7 mouse cellular contexts compared by ENCODE assay signal in the genomic region with DNA sequence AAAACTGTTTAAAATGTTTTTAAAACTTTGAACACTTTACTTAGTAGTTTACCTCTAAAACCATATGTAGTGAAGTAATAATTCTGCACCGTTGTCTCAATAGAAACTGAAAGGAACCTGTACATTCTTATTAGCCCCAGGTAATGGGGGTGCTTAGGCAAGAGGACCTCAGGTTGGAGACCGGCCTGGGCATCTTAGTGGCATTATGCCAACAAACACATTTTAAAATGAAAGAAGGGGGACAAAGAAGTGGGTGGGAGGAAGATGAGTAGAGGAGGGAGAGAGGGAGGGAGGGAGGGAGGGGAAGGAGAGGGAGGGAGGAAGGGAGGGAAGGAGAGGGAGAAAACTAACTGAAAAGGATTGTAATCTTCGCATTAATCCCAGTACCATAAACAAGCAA. TPM values are rescaled to one million over a fixed set of nuclear protein-coding genes. Genes with fewer than 3 reads are reported as not detected.
DNase-seq lines count a peak whose midpoint lies in the region; ATAC-seq and TF ChIP-seq lines count a peak whose summit lies in the region.

No protein-coding gene starts in this region.

- peak overlapping the region; percentile 68; the same call in 1 of the 2 replicates for H3K9ac ChIP-seq in lung, postnatal 0 days (replicated peaks; ENCODE audit: low read depth)
- peak overlapping the region; percentile 72 for H3K9ac ChIP-seq in embryonic facial prominence, embryonic 15.5 days
- H3K9ac ChIP-seq in limb, embryonic 11.5 days (ENCODE audit: low read length), result peak overlapping the region; percentile 94

- DNase-seq in lung, postnatal 0 days (ENCODE audit: low spot score), result no peak
- no peak for DNase-seq in lung, postnatal 36 days
- no peak for DNase-seq in limb, embryonic 11.5 days (ENCODE audit: low spot score)
- DNase-seq in layer of hippocampus, adult 9-10 months (ENCODE audit: low spot score), result no peak
- no peak for DNase-seq in spleen, postnatal 14 days (ENCODE audit: low spot score in 2 of 2)

- H3K4me3 ChIP-seq in lung, postnatal 0 days (ENCODE audit: low read depth, low read length), result peak overlapping the region; percentile 63
- H3K4me3 ChIP-seq in embryonic facial prominence, embryonic 15.5 days (replicated peaks), result peak overlapping the region; percentile 79
- peak overlapping the region; percentile 70 for H3K4me3 ChIP-seq in limb, embryonic 11.5 days (ENCODE audit: low read depth, low read length)
- peak overlapping the region; percentile 94 for H3K4me3 ChIP-seq in olfactory bulb, adult 2 months (ENCODE audit: insufficient read depth, low read depth, low read length)

- no peaks in the 10 kb centered on the region for H3K4me1 ChIP-seq in lung, postnatal 0 days (ENCODE audit: insufficient read depth, low read depth, low read length)
- H3K4me1 ChIP-seq in embryonic facial prominence, embryonic 15.5 days, result peaks cover 11% of the 10 kb centered on the region
- peaks cover 4% of the 10 kb centered on the region; the same call in 1 of the 2 replicates for H3K4me1 ChIP-seq in limb, embryonic 11.5 days (ENCODE audit: control insufficient read depth, insufficient read depth, low read length)
- H3K4me1 ChIP-seq in olfactory bulb, adult 2 months (ENCODE audit: control insufficient read depth, insufficient read depth, low read length), result peaks cover 3% of the 10 kb centered on the region

- H3K27ac ChIP-seq in lung, postnatal 0 days (ENCODE audit: low read length), result peak overlapping the region; percentile 72; the same call in 1 of the 2 replicates
- peak overlapping the region; percentile 92 for H3K27ac ChIP-seq in embryonic facial prominence, embryonic 15.5 days (replicated peaks)
- peak overlapping the region; percentile 88 for H3K27ac ChIP-seq in limb, embryonic 11.5 days (replicated peaks; ENCODE audit: low read depth, low read length)
- no peak overlapping the region for H3K27ac ChIP-seq in olfactory bulb, adult 2 months (ENCODE audit: insufficient read depth, low read depth, low read length)

- peak overlapping the region; percentile 58 for H3K4me2 ChIP-seq in lung, postnatal 0 days (replicated peaks; ENCODE audit: low read depth, low read length)
- peak overlapping the region; percentile 86 for H3K4me2 ChIP-seq in embryonic facial prominence, embryonic 15.5 days (replicated peaks)
- H3K4me2 ChIP-seq in limb, embryonic 11.5 days (ENCODE audit: low read depth, severe bottlenecking), result peak overlapping the region; percentile 45

- TF ChIP-seq POLR2A in olfactory bulb, adult 2 months (IDR thresholded peaks at IDR 0.05; ENCODE audit: insufficient read depth, low read depth, low read length), result no peak

- peaks cover 1% of the 10 kb centered on the region; the same call in 1 of the 2 replicates for H3K36me3 ChIP-seq in lung, postnatal 0 days (ENCODE audit: insufficient read depth, low read length)
- H3K36me3 ChIP-seq in embryonic facial prominence, embryonic 15.5 days, result peaks cover 8% of the 10 kb centered on the region
- H3K36me3 ChIP-seq in limb, embryonic 11.5 days (ENCODE audit: control insufficient read depth, insufficient read depth, low read length), result no peaks in the 10 kb centered on the region

- no peaks in the 10 kb centered on the region for H3K27me3 ChIP-seq in lung, postnatal 0 days (replicated peaks; ENCODE audit: insufficient read depth, low read length)
- H3K27me3 ChIP-seq in embryonic facial prominence, embryonic 15.5 days, result no peaks in the 10 kb centered on the region
- no peaks in the 10 kb centered on the region for H3K27me3 ChIP-seq in limb, embryonic 11.5 days (ENCODE audit: control insufficient read depth, insufficient read depth, low read length)

- ATAC-seq in lung, postnatal 0 days, result peak; percentile 36; the same call in 1 of the 2 replicates
- ATAC-seq in embryonic facial prominence, embryonic 15.5 days (ENCODE audit: insufficient number of reproducible peaks, low FRiP score, low TSS enrichment, low read depth), result 0 out of 2 replicates have a peak, but pooled peaks have one; percentile 18
- 0 out of 2 replicates have a peak, but pooled peaks have one; percentile 28 for ATAC-seq in limb, embryonic 11.5 days (ENCODE audit: insufficient number of reproducible peaks, low FRiP score, low TSS enrichment, low read depth)

- TF ChIP-seq EP300 in lung, postnatal 0 days (IDR thresholded peaks at IDR 0.05), result no peak

- 4% methylated on average over 3 of the region's 3 CpGs for WGBS in lung, postnatal 0 days
- WGBS in embryonic facial prominence, embryonic 15.5 days, result 2% methylated on average over 3 of the region's 3 CpGs
- WGBS in limb, embryonic 11.5 days, result 6% methylated on average over 3 of the region's 3 CpGs
- WGBS in olfactory bulb, adult 2 months, result 9% methylated on average over 3 of the region's 3 CpGs

- TF ChIP-seq CTCF in lung, postnatal 0 days (IDR thresholded peaks at IDR 0.05), result no peak
- TF ChIP-seq CTCF in olfactory bulb, adult 2 months (IDR thresholded peaks at IDR 0.05; ENCODE audit: insufficient read depth, low read depth, low read length), result no peak

- no peaks in the 10 kb centered on the region for H3K9me3 ChIP-seq in lung, postnatal 0 days (ENCODE audit: low read length)
- H3K9me3 ChIP-seq in embryonic facial prominence, embryonic 15.5 days (replicated peaks), result no peaks in the 10 kb centered on the region
- H3K9me3 ChIP-seq in limb, embryonic 11.5 days (ENCODE audit: control insufficient read depth, low read length), result no peaks in the 10 kb centered on the region

RNA-seq across cellular contexts. Expression of gene Hus1, which starts 0.4 kb away (rescaled TPM):
- 6.4 and 7.1 TPM in 2 replicates for polyA plus RNA-seq in lung, postnatal 0 days (2015; fragmentation: Nextera tagmentation; extraction: Ambion mirVana)
- polyA plus RNA-seq in embryonic facial prominence, embryonic 15.5 days (2015; fragmentation: Nextera tagmentation; extraction: Ambion mirVana), result 12.4 and 12.6 TPM in 2 replicates
- polyA plus RNA-seq in limb, embryonic 11.5 days (2014; fragmentation: Nextera tagmentation; extraction: Ambion mirVana), result 21.4 and 23.0 TPM in 2 replicates
- polyA plus RNA-seq in olfactory bulb, adult 2 months (2012; ENCODE audit: insufficient read depth, insufficient read length, low replicate concordance, missing spikeins), result not detected in 2 replicates

RNA-seq across cellular contexts. Expression of gene Gm11992, which starts 37.0 kb away (rescaled TPM):
- 2.9 and 4.0 TPM in 2 replicates for polyA plus RNA-seq in lung, postnatal 0 days (2015; fragmentation: Nextera tagmentation; extraction: Ambion mirVana)
- 4.2 and 6.3 TPM in 2 replicates for polyA plus RNA-seq in embryonic facial prominence, embryonic 15.5 days (2015; fragmentation: Nextera tagmentation; extraction: Ambion mirVana)
- 0.13 and 0.27 TPM in 2 replicates for polyA plus RNA-seq in limb, embryonic 11.5 days (2014; fragmentation: Nextera tagmentation; extraction: Ambion mirVana)
- not detected in 2 replicates for polyA plus RNA-seq in olfactory bulb, adult 2 months (2012; ENCODE audit: insufficient read depth, insufficient read length, low replicate concordance, missing spikeins)

RNA-seq across cellular contexts. Expression of gene Sun3, which starts 37.4 kb away (rescaled TPM):
- 0.10 TPM in 1 of 2 replicates, not detected in the other for polyA plus RNA-seq in lung, postnatal 0 days (2015; fragmentation: Nextera tagmentation; extraction: Ambion mirVana)
- 0.13 TPM in 1 of 2 replicates, not detected in the other for polyA plus RNA-seq in embryonic facial prominence, embryonic 15.5 days (2015; fragmentation: Nextera tagmentation; extraction: Ambion mirVana)
- not detected in 2 replicates for polyA plus RNA-seq in limb, embryonic 11.5 days (2014; fragmentation: Nextera tagmentation; extraction: Ambion mirVana)
- polyA plus RNA-seq in olfactory bulb, adult 2 months (2012; ENCODE audit: insufficient read depth, insufficient read length, low replicate concordance, missing spikeins), result not detected in 2 replicates

RNA-seq across cellular contexts. Expression of gene Pkd1l1, which starts 38.3 kb away (rescaled TPM):
- 0.02 and 0.07 TPM in 2 replicates for polyA plus RNA-seq in lung, postnatal 0 days (2015; fragmentation: Nextera tagmentation; extraction: Ambion mirVana)
- polyA plus RNA-seq in embryonic facial prominence, embryonic 15.5 days (2015; fragmentation: Nextera tagmentation; extraction: Ambion mirVana), result 0.04 and 0.09 TPM in 2 replicates
- polyA plus RNA-seq in limb, embryonic 11.5 days (2014; fragmentation: Nextera tagmentation; extraction: Ambion mirVana), result 0.03 and 0.06 TPM in 2 replicates
- polyA plus RNA-seq in olfactory bulb, adult 2 months (2012; ENCODE audit: insufficient read depth, insufficient read length, low replicate concordance, missing spikeins), result not detected in 2 replicates
